Mouse (Mus musculus) erythroid progenitor cell, adult 5-6 weeks (primary cell): ENCODE measurements around the gene Tuba8. TPM values are rescaled to one million over a fixed set of nuclear protein-coding genes. Genes with fewer than 3 reads are reported as not detected.

Source experiments
- ATAC-seq: replicated peaks from 2 replicates; pipeline ENCODE4 v1.8.0; 2016; ENCODE audit warnings: moderate number of reproducible peaks, mild to moderate bottlenecking, moderate TSS enrichment, inconsistent platforms; ENCODE audit not compliant: poor library complexity, low FRiP score, severe bottlenecking
- total RNA-seq, 2 experiments: library from RNA; stranded (forward) in 1 of 2; stranded (reverse) in 1 of 2; fragments of 150-400 nt in 1 of 2; fragments of 186-747, 209-891 nt in 1 of 2; gene quantifications; 2 replicates each; pipeline versions ENCODE4 v1.2.3 to v1.2.4; 2015 to 2017; ENCODE audit warnings: low replicate concordance in 2 of 2

Tuba8 gene
- total RNA-seq, 2 experiments from 2014 or later = 4.2 to 5.6 TPM

GRCm38 (mm10) chr6:121194061-121194955, 16.2 kb upstream of the Tuba8 start:
- no peak for ATAC-seq

GRCm38 (mm10) chr6:121194956-121195731, 15.4 kb upstream of the Tuba8 start:
- no peak for ATAC-seq

- ATAC-seq = no peak
Measured at GRCm38 (mm10) chr6:121197807-121198365, 12.6 kb upstream of the Tuba8 start.

GRCm38 (mm10) chr6:121200458-121200857, 10.0 kb upstream of the Tuba8 start:
- ATAC-seq = no peak

- no peak for ATAC-seq
Measured at GRCm38 (mm10) chr6:121202026-121202425, 8.5 kb upstream of the Tuba8 start.

- ATAC-seq = no peak
Measured at GRCm38 (mm10) chr6:121206481-121206880, 4.0 kb upstream of the Tuba8 start.

GRCm38 (mm10) chr6:121209584-121209983, 912 bp upstream of the Tuba8 start:
- no peak for ATAC-seq

- ATAC-seq = no peak
Measured at GRCm38 (mm10) chr6:121210926-121211289, 412 bp downstream of the Tuba8 start.

- ATAC-seq = no peak
Measured at GRCm38 (mm10) chr6:121211743-121212142, 1.2 kb downstream of the Tuba8 start.

- ATAC-seq = no peak
Measured at GRCm38 (mm10) chr6:121212988-121213387, 2.5 kb downstream of the Tuba8 start.

GRCm38 (mm10) chr6:121214221-121214620, 3.7 kb downstream of the Tuba8 start:
- ATAC-seq = no peak

- ATAC-seq = no peak
Measured at GRCm38 (mm10) chr6:121214667-121215330, 4.3 kb downstream of the Tuba8 start.

GRCm38 (mm10) chr6:121215336-121215735, 4.8 kb downstream of the Tuba8 start:
- ATAC-seq = no peak

- no peak for ATAC-seq
Measured at GRCm38 (mm10) chr6:121215896-121216295, 5.4 kb downstream of the Tuba8 start.

GRCm38 (mm10) chr6:121216589-121217255, 6.2 kb downstream of the Tuba8 start:
- no peak for ATAC-seq

GRCm38 (mm10) chr6:121218002-121218401, 7.5 kb downstream of the Tuba8 start:
- ATAC-seq = no peak

GRCm38 (mm10) chr6:121219406-121219805, 8.9 kb downstream of the Tuba8 start:
- ATAC-seq = no peak

- no peak for ATAC-seq
Measured at GRCm38 (mm10) chr6:121220181-121220580, 9.7 kb downstream of the Tuba8 start.

GRCm38 (mm10) chr6:121221876-121222597, 11.5 kb downstream of the Tuba8 start:
- no peak for ATAC-seq
